Mouse (Mus musculus) induced T-regulatory cell, adult 2 months (primary cell): Measurements from ENCODE around the gene Khnyn.

Experiments used
- DNase-seq: peaks from one replicate; pipeline ENCODE4 v3.0.0-alpha.2; 2012; ENCODE audit warnings: low read depth

Gene Khnyn

DNA sequence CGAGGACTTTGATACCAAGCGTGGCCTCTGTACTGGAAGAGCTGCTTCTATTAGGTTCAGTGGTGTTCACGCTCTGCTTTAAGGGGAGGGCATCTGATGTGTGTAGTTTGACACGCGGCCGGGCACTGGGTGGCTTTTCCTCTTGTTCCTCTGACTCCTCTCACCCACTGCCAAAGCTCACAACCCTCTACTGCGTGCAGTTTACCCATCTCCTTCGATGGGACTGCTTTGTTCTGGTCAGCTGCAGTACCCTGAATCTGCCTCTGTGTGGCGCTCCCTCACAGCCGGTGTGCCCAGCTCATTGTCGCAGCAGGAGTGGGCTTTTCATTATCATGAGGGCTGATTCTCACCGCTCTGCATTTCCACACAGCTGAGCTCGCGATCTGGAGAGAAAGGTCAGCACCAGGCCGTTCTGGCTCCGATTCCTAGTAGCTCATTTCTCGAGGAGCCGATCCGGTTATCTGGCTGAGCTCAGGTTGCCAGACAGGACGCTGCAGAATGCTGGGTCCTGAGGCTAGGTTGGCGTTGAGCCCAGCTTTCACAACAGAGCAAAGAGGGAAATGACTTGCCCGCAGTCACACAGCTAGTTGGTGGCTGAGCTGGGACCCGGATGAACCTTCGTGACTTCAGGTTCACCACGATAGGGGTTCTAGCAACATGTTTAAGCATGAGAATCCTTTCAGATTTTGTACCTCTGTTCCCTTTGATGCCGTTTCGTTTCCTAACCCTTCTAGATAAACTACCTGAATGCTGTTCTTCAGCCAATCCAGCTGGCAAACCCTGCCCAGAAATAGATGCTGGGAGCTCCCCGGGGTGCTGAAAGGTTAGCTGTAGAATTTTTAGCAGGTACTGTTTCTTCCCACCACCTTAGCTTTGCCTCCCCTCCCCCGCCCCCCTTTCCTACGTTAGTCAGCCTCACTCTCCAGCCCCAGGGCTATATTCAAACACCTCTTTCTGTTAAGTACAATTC is 10.7 kb upstream of the Khnyn start:
- DNase-seq: peak; percentile 84

GRCm38 (mm10) chr14:55877469-55878315 is 7.1 kb upstream of the Khnyn start:
- DNase-seq: no peak

DNA sequence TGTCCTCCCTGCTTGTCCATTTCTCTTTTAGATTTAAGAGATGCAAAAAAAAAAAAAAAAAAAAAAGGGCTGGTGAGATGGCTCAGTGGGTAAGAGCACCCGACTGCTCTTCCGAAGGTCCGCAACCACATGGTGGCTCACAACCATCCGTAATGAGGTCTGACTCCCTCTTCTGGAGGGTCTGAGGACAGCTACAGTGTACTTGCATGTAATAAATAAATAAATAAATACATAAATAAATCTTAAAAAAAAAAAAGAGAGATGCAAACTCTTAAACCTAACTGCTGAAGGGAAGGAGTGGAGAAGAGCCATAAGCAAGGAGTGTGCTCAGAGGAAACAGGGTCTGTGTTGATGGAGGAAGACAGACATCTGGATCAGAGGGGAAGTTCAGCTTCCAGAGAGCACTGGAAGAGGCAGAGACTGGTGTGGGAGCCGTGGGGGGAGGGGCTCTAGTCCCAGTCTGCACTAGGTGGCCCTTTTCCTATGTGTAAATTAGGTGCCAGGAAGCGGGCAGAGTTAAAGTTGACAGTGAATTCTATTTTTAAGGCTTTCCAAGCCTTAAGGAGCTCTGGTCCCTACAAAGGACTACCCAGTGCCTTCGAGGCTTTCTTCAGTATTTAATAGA is 6.3 kb upstream of the Khnyn start:
- DNase-seq: no peak

GRCm38 (mm10) chr14:55879623-55880022 is 5.1 kb upstream of the Khnyn start:
- peak; percentile 89 for DNase-seq

DNA sequence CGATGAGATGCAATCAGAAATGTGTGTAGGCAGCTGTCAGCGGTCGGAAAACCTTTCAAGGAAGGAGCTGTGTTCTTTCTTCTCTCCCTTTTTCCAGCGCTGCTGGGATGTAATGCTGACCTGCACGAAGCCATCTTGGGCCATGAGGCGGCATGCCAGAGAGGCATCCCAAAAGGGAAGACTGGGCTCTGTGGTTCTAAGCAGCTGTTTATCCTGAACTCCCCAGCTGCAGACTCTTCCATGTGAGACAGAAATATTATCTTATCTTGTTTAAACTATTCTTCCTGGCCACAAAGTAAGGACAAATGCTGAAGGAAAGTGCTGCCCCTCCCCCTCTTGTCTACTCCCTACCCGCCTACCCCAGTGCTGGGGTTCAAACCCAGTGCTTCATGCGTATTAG is 3.8 kb upstream of the Khnyn start:
- DNase-seq: no peak

- DNase-seq: peak; percentile 72
These were observed 2.5 kb upstream of the Khnyn start for GRCm38 (mm10) chr14:55882171-55882641.

DNA sequence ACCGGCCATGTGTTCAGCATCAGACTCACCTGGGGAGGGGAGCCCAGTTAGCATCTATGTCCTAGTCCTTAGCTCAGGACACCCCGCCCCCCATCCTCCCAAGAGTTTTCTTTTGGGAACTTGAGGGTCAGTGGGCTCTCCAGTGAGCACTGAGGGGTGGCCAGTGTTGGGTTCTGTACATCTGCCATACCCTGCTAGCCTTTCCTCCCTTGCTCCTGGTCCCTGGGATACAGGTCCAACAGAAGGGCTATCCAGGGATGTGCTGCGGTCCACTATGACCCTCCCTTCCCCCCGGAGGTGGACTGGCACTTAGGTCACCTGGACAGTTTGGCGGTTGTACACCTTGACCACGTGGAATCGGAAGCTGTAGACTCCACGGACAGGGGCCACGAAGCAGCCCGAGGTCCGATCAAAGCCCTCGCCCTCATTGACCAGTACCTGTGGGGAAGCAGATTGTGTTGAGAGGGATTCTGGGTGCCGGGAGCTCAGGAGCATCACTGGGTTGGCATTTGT is 1.5 kb upstream of the Khnyn start:
- DNase-seq: no peak

DNA sequence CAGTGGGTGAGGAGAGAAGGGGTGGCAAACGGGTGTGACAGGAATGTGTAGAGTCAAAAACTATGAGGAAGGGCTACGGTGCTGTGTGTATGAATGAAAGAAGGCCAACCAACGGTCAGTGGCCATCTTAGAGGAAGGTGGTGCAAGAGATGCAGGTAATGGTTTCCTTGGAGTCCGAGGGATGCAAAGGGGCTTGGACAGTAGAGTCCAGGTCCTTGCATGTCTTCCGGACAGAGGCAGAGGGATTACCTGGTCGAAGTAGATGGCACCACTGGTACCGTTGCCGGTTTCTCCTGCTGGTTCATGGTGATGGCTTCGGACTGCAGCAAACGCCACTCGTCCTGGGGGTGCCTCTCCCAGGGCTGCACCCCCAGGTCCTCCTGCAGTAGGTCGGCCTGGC is 1.1 kb upstream of the Khnyn start:
- no peak for DNase-seq

DNA sequence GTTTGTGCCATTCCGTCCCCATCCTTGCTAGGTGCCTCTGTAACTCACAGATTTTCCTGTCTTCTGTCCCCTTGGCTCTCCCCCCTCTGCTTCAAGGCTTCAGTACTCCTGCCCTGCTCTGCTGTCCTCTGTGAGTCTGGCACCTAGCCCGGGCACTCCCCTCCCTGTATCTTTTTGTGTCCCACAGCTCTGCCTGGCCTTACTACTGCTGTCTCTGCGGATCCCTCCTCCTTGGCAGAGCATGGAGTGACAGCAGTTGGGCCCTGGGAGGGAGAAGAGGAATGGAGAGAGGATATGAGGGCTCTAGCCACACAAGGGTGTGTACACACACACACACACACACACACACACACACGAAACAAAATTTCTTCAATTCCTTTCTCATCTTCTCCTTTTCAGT is 581 bp upstream of the Khnyn start, which contains the start of gene Cbln3:
Cbln3 (minus strand) TSS at position 227 of the 400 bp plus-strand sequence.
- DNase-seq: no peak

DNA sequence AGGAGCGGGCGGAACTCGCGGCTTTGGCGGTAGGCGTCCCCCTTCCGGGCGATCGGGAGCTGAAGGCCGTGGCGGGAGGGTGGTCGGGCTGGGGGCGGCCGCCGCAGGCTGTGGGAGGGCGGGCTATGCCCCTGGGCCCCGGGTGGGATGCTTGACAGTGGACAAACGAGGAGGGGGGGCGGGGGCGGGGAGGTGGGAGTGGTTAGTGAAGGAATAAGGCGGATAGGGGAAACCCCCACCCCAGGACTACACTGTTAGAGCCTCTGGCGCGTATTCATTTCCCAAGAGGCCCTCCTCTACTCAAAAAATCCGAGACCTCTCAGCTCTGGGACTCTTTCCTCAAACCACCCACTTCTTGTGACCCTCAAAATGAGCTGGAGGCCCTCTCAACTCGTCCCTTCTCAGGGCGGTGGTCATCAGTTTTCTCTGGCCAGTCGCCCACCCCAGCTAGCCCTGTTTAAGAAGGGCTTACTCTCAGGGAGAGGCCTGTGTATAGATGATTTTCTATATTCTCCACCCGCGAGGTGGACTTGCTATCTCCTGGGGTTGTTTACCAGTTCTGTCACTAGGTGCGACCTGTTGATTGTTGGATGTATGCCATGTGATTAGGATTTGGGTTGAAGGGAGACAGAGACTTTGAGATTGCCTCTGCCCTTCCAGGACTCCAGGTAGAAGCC is 505 bp downstream of the Khnyn start:
- peak; percentile 62 for DNase-seq

- peak; percentile 81 for DNase-seq
These were observed 1.1 kb downstream of the Khnyn start for GRCm38 (mm10) chr14:55885791-55886271.

- DNase-seq: no peak
These were observed 2.0 kb downstream of the Khnyn start for GRCm38 (mm10) chr14:55886571-55887382.

DNA sequence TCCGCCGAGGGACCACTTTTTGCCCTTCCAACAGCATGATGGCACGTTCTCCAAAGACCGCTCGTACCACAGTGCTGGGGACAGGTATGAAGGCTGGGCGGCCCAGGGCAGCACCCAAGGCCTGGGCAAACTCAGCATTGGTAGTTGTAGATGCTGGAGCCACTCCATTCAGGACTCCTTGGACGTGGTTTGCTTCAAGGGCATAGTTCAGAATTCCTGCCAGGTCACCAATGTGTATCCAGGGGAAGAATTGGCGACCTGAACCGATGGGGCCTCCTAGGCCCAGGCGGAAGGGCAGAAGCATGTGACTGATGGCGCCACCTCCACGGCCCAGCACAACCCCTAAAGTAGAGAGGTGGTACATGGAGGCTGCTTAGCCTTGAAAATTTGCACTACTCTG is 12.9 kb downstream of the Khnyn start:
- no peak for DNase-seq

DNA sequence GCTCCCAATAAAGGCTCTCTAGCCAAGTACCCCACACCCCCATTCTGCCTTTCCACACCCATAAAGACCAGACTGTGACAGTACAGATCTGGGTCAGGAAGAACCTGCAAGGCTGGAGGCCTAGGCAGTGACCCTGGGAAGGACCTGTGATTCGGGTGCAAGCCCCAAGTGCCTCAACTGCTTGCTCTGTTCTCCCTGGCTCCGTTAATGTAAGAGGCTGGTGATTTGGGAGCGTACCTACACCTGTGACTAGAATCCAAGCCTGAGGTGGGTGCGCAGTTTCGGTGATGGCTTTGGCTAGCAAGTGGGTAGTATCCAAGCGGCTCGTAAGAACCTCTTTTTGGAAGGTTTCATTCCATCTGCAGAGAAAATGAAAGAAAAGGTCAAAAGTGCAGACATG is 14.2 kb downstream of the Khnyn start:
- no peak for DNase-seq

- DNase-seq: peak; percentile 95
These were observed 15.1 kb downstream of the Khnyn start, which contains the start of gene Sdr39u1 for GRCm38 (mm10) chr14:55899701-55900413. Sdr39u1 (minus strand) TSS chr14:55900293.

DNA sequence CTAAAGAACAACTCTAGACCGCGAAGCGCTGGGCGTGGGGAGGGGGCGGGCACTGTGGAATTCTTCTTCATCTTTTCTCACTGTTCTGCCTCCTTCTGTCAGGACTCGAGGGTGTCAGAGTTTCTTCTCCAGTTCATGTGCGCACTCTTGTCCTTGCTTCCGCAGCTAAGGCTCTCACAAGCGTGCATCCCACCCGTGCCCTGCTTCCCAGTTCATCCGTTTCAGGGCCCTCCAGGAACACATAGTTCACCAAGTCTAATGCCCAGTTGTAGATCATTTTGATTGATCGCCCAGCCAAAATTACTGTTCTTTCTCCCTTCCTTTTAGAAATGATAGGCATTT is 15.6 kb downstream of the Khnyn start:
- no peak for DNase-seq

DNA sequence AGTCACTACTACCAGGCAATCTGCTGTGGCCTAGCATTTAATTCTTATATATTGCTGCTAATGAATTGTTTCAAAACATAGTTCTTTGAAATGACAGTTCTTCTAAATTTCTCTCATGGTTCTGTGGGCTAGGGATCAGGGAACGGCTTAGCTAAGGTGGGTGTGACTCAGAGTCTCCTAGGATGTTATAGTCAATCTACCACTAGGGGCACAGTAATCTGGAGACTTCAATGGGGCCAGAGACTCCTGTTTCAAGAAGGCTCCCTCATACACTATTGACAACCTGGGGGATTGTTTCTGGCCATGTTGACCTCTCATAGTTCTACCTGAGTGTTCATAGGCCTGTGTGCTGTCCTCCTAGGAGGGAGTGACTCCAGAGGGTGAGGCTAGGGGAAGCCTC is 20.8 kb downstream of the Khnyn start:
- DNase-seq: peak; percentile 55

DNA sequence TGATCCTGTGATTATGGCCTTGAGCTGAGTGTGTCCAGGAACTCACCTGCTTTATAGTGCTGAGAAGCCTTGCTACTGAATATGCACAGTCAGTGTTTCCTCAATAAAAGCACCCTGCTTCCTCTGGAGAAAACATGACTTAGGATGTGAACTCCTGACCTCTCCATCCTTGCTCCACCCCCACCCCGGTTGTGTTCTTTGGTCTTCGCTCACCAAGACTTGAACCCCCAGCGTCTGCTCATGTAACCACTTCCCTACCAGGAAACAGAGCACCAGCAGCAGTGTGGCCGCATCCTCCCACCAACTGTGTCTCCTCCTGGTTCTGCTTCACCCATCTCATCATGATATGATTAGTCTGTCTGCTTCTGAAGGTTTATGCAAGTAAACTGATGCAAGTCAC is 28.7 kb downstream of the Khnyn start:
- peak; percentile 69 for DNase-seq

DNA sequence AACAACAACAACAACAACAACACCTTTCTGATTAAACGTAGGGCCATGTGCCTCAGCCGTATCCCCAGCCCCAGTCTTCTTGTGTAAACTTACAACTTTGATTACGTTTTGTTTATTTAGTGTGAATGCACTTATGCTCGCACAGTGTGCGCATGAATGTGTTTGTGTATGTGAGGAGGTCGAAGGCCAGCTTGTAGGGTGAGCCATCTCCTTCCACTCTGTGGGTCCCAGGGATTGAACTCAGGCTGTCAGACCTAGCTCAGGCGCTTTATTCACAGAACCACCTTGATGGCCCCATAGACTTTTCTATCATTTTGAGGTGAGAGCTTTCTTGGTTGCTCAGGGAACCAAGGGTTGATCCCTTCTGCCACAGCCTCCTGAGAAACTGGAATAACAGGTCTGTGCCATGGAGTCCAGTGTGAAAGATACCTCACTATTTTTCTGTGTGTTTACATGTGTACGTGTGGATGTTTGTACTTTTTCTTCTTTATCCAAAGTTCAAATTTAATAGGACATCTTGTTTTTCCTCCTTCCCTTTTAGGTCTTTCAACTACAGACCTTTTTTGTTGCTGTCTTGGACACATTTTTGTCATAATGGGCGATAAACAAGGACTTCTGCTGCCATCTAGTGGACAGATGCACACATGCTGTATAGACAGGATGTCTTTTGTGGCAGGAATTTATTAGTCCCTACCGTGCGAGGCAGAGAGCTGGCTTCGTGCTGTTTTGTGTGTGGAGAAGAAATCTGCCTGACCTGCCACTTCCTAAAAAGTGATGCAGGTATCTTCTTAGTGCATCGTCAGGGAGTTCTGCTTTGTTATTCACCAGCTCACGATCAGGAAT is 33.7 kb downstream of the Khnyn start:
- DNase-seq: peak; percentile 94
